Mouse (Mus musculus) neural tube, postnatal 0 days (tissue): ENCODE data around the gene Tamm41. TPM values are rescaled to one million over a fixed set of nuclear protein-coding genes. Genes with fewer than 3 reads are reported as not detected.

Experiments used
- polyA plus RNA-seq: library from polyadenylated mRNA; unstranded; fragments of >200 nt; fragmentation: Nextera tagmentation; extraction: Ambion mirVana; gene quantifications from 2 replicates; pipeline ENCODE4 v1.2.1, GENCODE M21; 2015

Tamm41 gene
- polyA plus RNA-seq, result 43.4 and 46.0 TPM in 2 replicates

DNA sequence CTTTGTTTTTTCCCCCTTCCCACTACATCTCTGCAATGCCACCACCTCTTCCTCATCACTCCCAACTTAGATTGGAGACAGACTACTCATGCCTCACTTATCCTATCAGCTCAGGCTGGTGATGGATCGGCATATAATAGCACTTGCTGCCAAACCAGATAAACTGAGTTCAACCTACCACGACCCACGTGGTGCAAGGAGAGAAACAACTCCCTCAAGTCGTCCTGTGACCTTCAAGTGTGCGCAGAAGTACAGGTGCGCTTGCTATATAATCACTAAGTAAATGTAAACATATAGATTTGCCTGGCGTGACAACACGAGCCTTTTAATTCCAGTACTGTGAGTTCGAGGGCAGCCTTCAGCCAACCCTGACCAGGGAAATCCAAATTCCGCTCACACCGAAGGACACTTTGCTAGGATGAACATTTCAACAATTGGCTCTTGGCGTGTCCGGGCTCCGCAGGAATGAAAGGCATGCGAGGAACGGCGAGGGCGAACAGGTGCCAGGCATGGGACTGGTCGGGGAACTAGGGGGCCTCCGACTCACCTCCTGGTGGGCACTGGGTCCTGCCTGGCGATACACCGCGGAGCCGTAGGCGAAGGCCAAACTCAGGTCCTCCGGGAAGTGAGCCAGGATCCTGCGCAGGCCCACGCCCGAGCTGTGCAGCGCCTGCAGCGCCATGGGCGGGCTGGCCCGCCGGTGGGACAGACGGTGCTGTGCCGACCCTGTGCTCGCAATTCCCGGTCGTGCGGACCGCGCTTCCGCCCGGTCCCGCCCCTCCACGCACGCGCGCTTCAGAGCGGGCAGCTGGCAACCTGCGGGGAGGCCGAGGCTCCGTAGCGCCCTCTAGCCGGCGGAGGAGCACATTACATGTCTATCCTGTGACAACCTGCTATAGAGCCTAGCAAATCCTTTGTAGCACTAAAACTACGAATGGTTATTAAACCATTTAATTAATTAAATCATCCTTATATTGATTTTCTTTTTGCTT, at the start of gene Tamm41:
Tamm41 (minus strand) TSS at position 774 of the 992 bp plus-strand sequence.

DNA sequence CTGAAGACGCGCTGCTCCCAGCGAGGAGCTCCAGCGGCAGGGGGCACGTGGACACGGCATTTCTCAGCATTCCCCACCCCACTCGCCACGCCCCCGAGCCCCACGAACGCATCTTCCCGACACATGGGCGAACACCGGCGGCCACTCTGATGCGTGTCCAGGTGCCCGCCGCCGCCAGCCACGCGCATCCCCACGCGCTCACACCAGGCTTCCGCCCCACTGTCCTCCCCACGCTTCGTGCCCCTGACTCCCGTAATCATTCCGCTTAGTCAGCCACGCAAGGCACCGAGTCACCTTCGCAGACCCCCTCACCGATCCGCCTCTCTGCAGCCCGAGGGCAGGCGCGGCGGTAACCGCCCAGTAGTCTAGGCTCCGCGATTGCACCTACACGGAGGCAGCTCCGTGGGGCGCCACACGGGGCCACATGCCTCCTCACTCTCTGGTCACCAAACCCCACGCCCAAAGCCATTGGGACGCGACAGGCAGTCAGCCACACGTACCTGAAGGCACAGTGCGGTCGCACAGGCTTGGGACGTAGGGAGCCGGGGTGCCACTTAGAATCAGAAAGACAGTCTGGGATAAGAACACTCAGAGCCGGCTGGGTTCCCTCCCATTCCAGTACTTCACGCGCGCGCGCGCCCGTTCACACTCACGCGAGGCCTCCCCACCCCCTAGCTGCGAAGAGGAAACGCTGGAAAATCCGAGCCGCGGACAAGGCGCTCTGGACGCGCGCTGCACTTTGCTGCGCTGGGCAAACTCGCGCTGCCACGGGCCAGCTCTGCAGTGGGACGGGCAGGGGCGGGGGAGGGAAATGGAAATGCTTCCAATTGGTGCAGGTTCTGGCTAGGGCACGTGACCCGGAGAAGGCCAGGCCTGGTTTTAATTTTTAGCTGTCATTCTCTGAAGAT, 68.2 kb downstream of the Tamm41 start, which contains the start of gene Vgll4:
Vgll4 (minus strand) TSS at position 782 of the 908 bp plus-strand sequence.

Other genes starting within 250 kb of the Tamm41 start
- 51.9 and 52.3 TPM in 2 replicates for gene Vgll4, start 67.9 kb downstream of the Tamm41 start, polyA plus RNA-seq
- gene Syn2, start 97.0 kb upstream of the Tamm41 start, polyA plus RNA-seq, result 129 and 136 TPM in 2 replicates
- not detected in 2 replicates for gene Gm17482, start 189.5 kb upstream of the Tamm41 start, polyA plus RNA-seq
- 75.7 and 77.1 TPM in 2 replicates for gene Timp4, start 214.3 kb upstream of the Tamm41 start, polyA plus RNA-seq